Mouse (Mus musculus) cortical plate, adult 2 months (tissue): Measurements from ENCODE around the gene Radil.

ENCODE experiments used
- CTCF ChIP-seq: fragments of 200-500 bp; IDR thresholded peaks from 2 replicates; pipeline ENCODE4 v1.5.1; 2011; ENCODE audit warnings: mild to moderate bottlenecking, control low read depth, low read length; ENCODE audit not compliant: insufficient read depth; ENCODE audit errors: extremely low read depth
- POLR2A ChIP-seq: fragments of 200-500 bp; IDR thresholded peaks from 2 replicates; pipeline ENCODE4 v1.6.1; 2011; ENCODE audit warnings: mild to moderate bottlenecking, low read length, control low read depth; ENCODE audit not compliant: insufficient read depth; ENCODE audit errors: extremely low read depth

DNA sequence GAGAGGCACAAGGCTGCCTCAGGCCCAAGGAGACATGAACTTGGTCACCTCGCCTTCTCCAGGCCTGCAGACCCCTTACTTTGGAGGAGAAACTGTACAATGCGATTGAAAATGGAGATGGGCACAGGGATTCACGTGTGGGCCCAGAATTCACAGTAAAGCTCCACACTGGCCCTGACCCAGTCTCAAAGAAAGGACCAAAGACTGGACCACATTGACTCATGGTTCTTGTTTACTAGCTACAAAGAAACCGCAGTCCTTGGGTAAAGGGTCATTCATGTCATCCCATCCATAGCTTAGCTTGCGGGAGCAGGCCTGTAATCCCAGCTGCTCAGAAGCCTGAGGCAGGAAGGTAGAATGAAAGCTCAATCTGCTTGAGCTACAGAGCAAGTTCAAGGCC, 67.3 kb downstream of the Radil start:
- TF ChIP-seq POLR2A (no peak), CTCF (no peak)
